Mouse (Mus musculus): Measurements from ENCODE around the gene Prdm13. TPM values are rescaled to one million over a fixed set of nuclear protein-coding genes. Genes with fewer than 3 reads are reported as not detected.

The Prdm13 gene
- total and polyA plus RNA-seq, 3 experiments: not detected

- DNase-seq (ENCODE audit: extremely low read depth): peak; percentile 84
- no peak overlapping the region for H3K4me3 ChIP-seq (replicated peaks in 1 of 3; ENCODE audit: low read depth in 2 of 3, low read length in 2 of 3, poor library complexity in 1 of 3)
- dilution Hi-C loops (cut with MboI; ENCODE audit: extremely low pct_ligation_motif_present, extremely low pct_unique_long_range_greater_than_20kb, low sequenced_read_pairs) (no loop called here), in situ Hi-C loops (cut with MboI; ENCODE audit: low pct_ligation_motif_present, low pct_unique_long_range_greater_than_20kb, low sequenced_read_pairs) (no loop called here)
- H3K9ac ChIP-seq (ENCODE audit: insufficient read depth, low read depth): no peak overlapping the region
- H3K27me3 ChIP-seq (replicated peaks): peaks cover 59% of the 10 kb centered on the region
- no peaks in the 10 kb centered on the region for H3K79me2 ChIP-seq (replicated peaks; ENCODE audit: control insufficient read depth, extremely low read depth, insufficient read depth, poor library complexity, severe bottlenecking)
- H3K4me2 ChIP-seq (ENCODE audit: insufficient read depth, low read depth, poor library complexity, severe bottlenecking): peak overlapping the region; percentile 26; the same call in 1 of the 2 replicates
- peak; percentile 99 for TF ChIP-seq MXI1 (IDR thresholded peaks at IDR 0.05; ENCODE audit: low read depth, low read length)
- no peak for TF ChIP-seq JUND (conservative IDR thresholded peaks at IDR 0.05; ENCODE audit: low read depth, low read length)
- TF ChIP-seq SIN3A (IDR thresholded peaks at IDR 0.05; ENCODE audit: low read length): peak; percentile 100
- TF ChIP-seq ELF1 (IDR thresholded peaks at IDR 0.05; ENCODE audit: low read depth, low read length): peak; percentile 69; the same call in 1 of the 2 replicates
- no peak for TF ChIP-seq HCFC1 (IDR thresholded peaks at IDR 0.05; ENCODE audit: low read depth, low read length)
- TF ChIP-seq MAX (IDR thresholded peaks at IDR 0.05; ENCODE audit: low read length): peak; percentile 56; the same call in 1 of the 2 replicates
- no peaks in the 10 kb centered on the region for H3K9me3 ChIP-seq (replicated peaks; ENCODE audit: low read length)
- no peaks in the 10 kb centered on the region for H3K36me3 ChIP-seq (replicated peaks in 1 of 2; ENCODE audit: control insufficient read depth in 1 of 2, insufficient read depth in 1 of 2, low read length in 1 of 2)
- H3K27ac ChIP-seq (ENCODE audit: insufficient read depth, low read depth): no peak overlapping the region
- peaks cover 0 to 4% of the 10 kb centered on the region in 2 experiments; a peak in 2 of 4 replicates for H3K4me1 ChIP-seq (ENCODE audit: control insufficient read depth in 1 of 2, insufficient read depth in 2 of 2)
Measured at GRCm38 (mm10) chr4:21712147-21712546, 26.4 kb upstream of the Prdm13 start.

DNA sequence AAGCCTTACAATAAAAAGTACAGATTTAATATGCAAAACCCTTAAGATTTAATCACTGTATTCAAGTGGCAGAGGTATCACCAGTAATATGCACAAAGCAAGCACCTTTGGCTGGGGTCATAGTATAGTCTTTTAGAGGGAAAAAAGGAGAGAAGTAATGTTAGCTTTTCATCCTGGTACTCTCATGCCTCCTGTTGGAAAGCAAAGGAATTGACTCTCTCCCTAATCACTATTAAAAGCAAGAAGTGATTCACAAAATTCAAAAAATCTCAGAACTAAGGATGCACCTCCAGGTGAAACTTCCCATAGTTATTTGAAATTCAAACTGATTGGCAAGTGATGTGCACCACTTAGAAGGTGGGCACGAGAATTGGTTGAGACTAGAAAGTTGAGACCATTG lies 19.3 kb upstream of the Prdm13 start:
- no peaks in the 10 kb centered on the region for H3K4me1 ChIP-seq (ENCODE audit: control insufficient read depth in 1 of 2, insufficient read depth in 2 of 2)
- H3K36me3 ChIP-seq (replicated peaks in 1 of 2; ENCODE audit: control insufficient read depth in 1 of 2, insufficient read depth in 1 of 2, low read length in 1 of 2): no peaks in the 10 kb centered on the region
- no peaks in the 10 kb centered on the region for H3K79me2 ChIP-seq (replicated peaks; ENCODE audit: control insufficient read depth, extremely low read depth, insufficient read depth, poor library complexity, severe bottlenecking)
- H3K27me3 ChIP-seq (replicated peaks): peaks cover 41% of the 10 kb centered on the region
- no peak overlapping the region for H3K27ac ChIP-seq (ENCODE audit: insufficient read depth, low read depth)
- H3K4me3 ChIP-seq (replicated peaks in 1 of 3; ENCODE audit: low read depth in 2 of 3, low read length in 2 of 3, poor library complexity in 1 of 3): no peak overlapping the region
- TF ChIP-seq NELFE (IDR thresholded peaks at IDR 0.05; ENCODE audit: low read depth, low read length) (no peak), HCFC1 (IDR thresholded peaks at IDR 0.05; ENCODE audit: low read depth, low read length) (no peak), MYC (IDR thresholded peaks at IDR 0.05; ENCODE audit: low read depth, low read length) (no peak), ELF1 (IDR thresholded peaks at IDR 0.05; ENCODE audit: low read depth, low read length) (no peak), ZC3H11A (IDR thresholded peaks at IDR 0.05; ENCODE audit: low read depth, low read length) (no peak), CTCF (conservative IDR thresholded peaks at IDR 0.05 in 1 of 2, IDR thresholded peaks at IDR 0.05 in 1 of 2; ENCODE audit: low read depth in 2 of 2, low read length in 2 of 2) (peak; percentile 32 to 60; a peak in 2 of 4 replicates), ZMIZ1 (IDR thresholded peaks at IDR 0.05; ENCODE audit: low read depth, low read length) (no peak), SMC3 (IDR thresholded peaks at IDR 0.05; ENCODE audit: low read depth, low read length) (peak; percentile 33), RAD21 (IDR thresholded peaks at IDR 0.05; ENCODE audit: low read depth, low read length) (peak; percentile 64), KAT2A (IDR thresholded peaks at IDR 0.05; ENCODE audit: insufficient replicate concordance, low read length) (no peak), TCF12 (IDR thresholded peaks at IDR 0.05; ENCODE audit: low read depth, low read length) (no peak), CHD2 (IDR thresholded peaks at IDR 0.05; ENCODE audit: low read length) (no peak), RCOR1 (conservative IDR thresholded peaks at IDR 0.05; ENCODE audit: low read depth, low read length) (no peak), MXI1 (IDR thresholded peaks at IDR 0.05; ENCODE audit: low read depth, low read length) (no peak)
- no peak overlapping the region for H3K9ac ChIP-seq (ENCODE audit: insufficient read depth, low read depth)
- in situ Hi-C loops (cut with MboI; ENCODE audit: low pct_ligation_motif_present, low pct_unique_long_range_greater_than_20kb, low sequenced_read_pairs) (no loop called here), dilution Hi-C loops (cut with MboI; ENCODE audit: extremely low pct_ligation_motif_present, extremely low pct_unique_long_range_greater_than_20kb, low sequenced_read_pairs) (no loop called here)
- no peaks in the 10 kb centered on the region for H3K9me3 ChIP-seq (replicated peaks; ENCODE audit: low read length)
- no peak for DNase-seq (ENCODE audit: extremely low read depth)
- H3K4me2 ChIP-seq (ENCODE audit: insufficient read depth, low read depth, poor library complexity, severe bottlenecking): no peak overlapping the region
